Mouse (Mus musculus) CH12.LX (cell line): ENCODE data around the gene Scly. TPM values are rescaled to one million over a fixed set of nuclear protein-coding genes. Genes with fewer than 3 reads are reported as not detected.

Source experiments
- DNase-seq: peaks from one replicate; pipeline ENCODE4 v3.0.0-alpha.2; 2013; ENCODE audit errors: extremely low read depth
- H3K27ac ChIP-seq: 2 replicates; pipeline ENCODE4 v1.5.1; 2012; ENCODE audit warnings: low read depth, mild to moderate bottlenecking, control low read depth, moderate library complexity; ENCODE audit not compliant: insufficient read depth
- H3K27me3 ChIP-seq: replicated peaks from 2 replicates; pipeline ENCODE3; 2012; ENCODE audit warnings: inconsistent platforms
- H3K36me3 ChIP-seq, 2 experiments: replicated peaks in 1 of 2; 2 replicates each; pipeline versions ENCODE3 to v1.6.1; 2012; ENCODE audit warnings: inconsistent platforms in 1 of 2, low read length in 1 of 2, mild to moderate bottlenecking in 1 of 2, mixed read lengths in 1 of 2, moderate library complexity in 1 of 2; ENCODE audit not compliant: control insufficient read depth in 1 of 2, insufficient read depth in 1 of 2
- H3K4me1 ChIP-seq, 2 experiments: 2 replicates each; pipeline ENCODE4 v1.6.1; 2012; ENCODE audit warnings: inconsistent platforms in 1 of 2, moderate library complexity in 1 of 2; ENCODE audit not compliant: insufficient read depth in 2 of 2, control insufficient read depth in 1 of 2
- H3K4me2 ChIP-seq: 2 replicates; pipeline ENCODE4 v1.6.1; 2012; ENCODE audit warnings: low read depth, mild to moderate bottlenecking, control low read depth; ENCODE audit not compliant: poor library complexity, insufficient read depth, severe bottlenecking
- H3K4me3 ChIP-seq, 3 experiments: fragments of 150-350 bp in 1 of 3; sonication (generic) in 1 of 3; replicated peaks in 1 of 3; 2 replicates each; pipeline versions ENCODE3 to v1.5.1; 2011 to 2012; ENCODE audit warnings: low read depth in 2 of 3, low read length in 2 of 3, mild to moderate bottlenecking in 2 of 3, moderate library complexity in 2 of 3, control low read depth in 1 of 3, improper control_type of control experiment in 1 of 3, inconsistent platforms in 1 of 3, mixed read lengths in 1 of 3; ENCODE audit not compliant: poor library complexity in 1 of 3
- H3K79me2 ChIP-seq: replicated peaks from 2 replicates; pipeline ENCODE4 v1.6.1; 2012; ENCODE audit warnings: mild to moderate bottlenecking, moderate library complexity; ENCODE audit not compliant: control insufficient read depth, poor library complexity, insufficient read depth, severe bottlenecking; ENCODE audit errors: extremely low read depth
- H3K9ac ChIP-seq: 2 replicates; pipeline ENCODE4 v1.6.1; 2012; ENCODE audit warnings: low read depth, mild to moderate bottlenecking, control low read depth, moderate library complexity; ENCODE audit not compliant: insufficient read depth
- H3K9me3 ChIP-seq: replicated peaks from 2 replicates; pipeline ENCODE3; 2012; ENCODE audit warnings: low read length, inconsistent platforms, mixed read lengths
- CHD1 ChIP-seq: IDR thresholded peaks from 2 replicates; pipeline ENCODE4 v1.6.1; 2012; ENCODE audit warnings: low read depth, low read length, improper control_type of control experiment, inconsistent platforms
- CHD2 ChIP-seq: IDR thresholded peaks from 2 replicates; pipeline ENCODE4 v1.6.1; 2011; ENCODE audit warnings: low read length, improper control_type of control experiment
- E2F4 ChIP-seq: IDR thresholded peaks from 2 replicates; pipeline ENCODE4 v1.6.1; 2011; ENCODE audit warnings: low read depth, low read length, improper control_type of control experiment; ENCODE audit not compliant: insufficient replicate concordance
- ELF1 ChIP-seq: IDR thresholded peaks from 2 replicates; pipeline ENCODE4 v1.6.1; 2014; ENCODE audit warnings: low read depth, mild to moderate bottlenecking, inconsistent platforms, low read length, improper control_type of control experiment
- EP300 ChIP-seq: IDR thresholded peaks from 2 replicates; pipeline ENCODE4 v1.6.1; 2011; ENCODE audit warnings: low read length, improper control_type of control experiment
- ETS1 ChIP-seq: conservative IDR thresholded peaks from 2 replicates; pipeline ENCODE4 v1.6.1; 2012; ENCODE audit warnings: low read depth, mild to moderate bottlenecking, inconsistent platforms, low read length, improper control_type of control experiment, moderate library complexity
- GABPA ChIP-seq: IDR thresholded peaks from 2 replicates; pipeline ENCODE4 v1.6.1; 2012; ENCODE audit warnings: low read depth, low read length, improper control_type of control experiment, inconsistent platforms; ENCODE audit not compliant: insufficient replicate concordance
- HCFC1 ChIP-seq: IDR thresholded peaks from 2 replicates; pipeline ENCODE4 v1.6.1; 2012; ENCODE audit warnings: low read depth, mild to moderate bottlenecking, inconsistent platforms, low read length, improper control_type of control experiment
- IRF4 ChIP-seq: IDR thresholded peaks from 2 replicates; pipeline ENCODE4 v1.6.1; 2014; ENCODE audit warnings: low read depth, mild to moderate bottlenecking, inconsistent platforms, low read length, improper control_type of control experiment
- JUN ChIP-seq: IDR thresholded peaks from 2 replicates; pipeline ENCODE4 v1.6.1; 2011; ENCODE audit warnings: low read depth, mild to moderate bottlenecking, low read length, improper control_type of control experiment, moderate library complexity; ENCODE audit not compliant: insufficient read depth
- MAFK ChIP-seq: IDR thresholded peaks from 2 replicates; pipeline ENCODE4 v1.6.1; 2011; ENCODE audit warnings: low read length, improper control_type of control experiment; ENCODE audit not compliant: insufficient replicate concordance
- MAX ChIP-seq: IDR thresholded peaks from 2 replicates; pipeline ENCODE4 v1.6.1; 2011; ENCODE audit warnings: low read length, improper control_type of control experiment
- MEF2A ChIP-seq: IDR thresholded peaks from 2 replicates; pipeline ENCODE4 v1.6.1; 2014; ENCODE audit warnings: low read depth, mild to moderate bottlenecking, inconsistent platforms, low read length, improper control_type of control experiment, borderline replicate concordance
- NELFE ChIP-seq: IDR thresholded peaks from 2 replicates; pipeline ENCODE4 v1.6.1; 2011; ENCODE audit warnings: low read depth, low read length, improper control_type of control experiment
- NRF1 ChIP-seq: IDR thresholded peaks from 2 replicates; pipeline ENCODE4 v1.6.1; 2014; ENCODE audit warnings: low read depth, mild to moderate bottlenecking, inconsistent platforms, low read length, improper control_type of control experiment, moderate library complexity
- PAX5 ChIP-seq: IDR thresholded peaks from 2 replicates; pipeline ENCODE4 v1.6.1; 2012; ENCODE audit warnings: low read length, inconsistent platforms, mixed read lengths
- POLR2A ChIP-seq: IDR thresholded peaks from 2 replicates; pipeline ENCODE4 v1.6.1; 2011; ENCODE audit warnings: low read depth, mild to moderate bottlenecking, improper control_type of control experiment, low read length
- POLR2AphosphoS2 ChIP-seq: IDR thresholded peaks from 2 replicates; pipeline ENCODE4 v1.6.1; 2011; ENCODE audit warnings: low read depth, low read length, improper control_type of control experiment
- SIN3A ChIP-seq: IDR thresholded peaks from 2 replicates; pipeline ENCODE4 v1.6.1; 2012; ENCODE audit warnings: low read length, improper control_type of control experiment, inconsistent platforms
- SMC3 ChIP-seq: IDR thresholded peaks from 2 replicates; pipeline ENCODE4 v1.6.1; 2011; ENCODE audit warnings: low read depth, low read length, improper control_type of control experiment
- TCF12 ChIP-seq: IDR thresholded peaks from 2 replicates; pipeline ENCODE4 v1.6.1; 2014; ENCODE audit warnings: low read depth, mild to moderate bottlenecking, inconsistent platforms, low read length, improper control_type of control experiment
- UBTF ChIP-seq: IDR thresholded peaks from 2 replicates; pipeline ENCODE4 v1.6.1; 2012; ENCODE audit warnings: low read depth, mild to moderate bottlenecking, inconsistent platforms, low read length, improper control_type of control experiment, moderate library complexity
- USF1 ChIP-seq: IDR thresholded peaks from 2 replicates; pipeline ENCODE4 v1.6.1; 2014; ENCODE audit warnings: low read depth, mild to moderate bottlenecking, inconsistent platforms, low read length, improper control_type of control experiment
- ZKSCAN1 ChIP-seq: IDR thresholded peaks from 2 replicates; pipeline ENCODE4 v1.6.1; 2012; ENCODE audit warnings: low read depth, inconsistent platforms, low read length, improper control_type of control experiment, borderline replicate concordance
- dilution Hi-C: fragments of 300-500 bp; cut with MboI; formaldehyde crosslinking; loops from 2 replicates; pipeline ENCODE4 v1.14.3; 2020; ENCODE audit warnings: low sequenced_read_pairs; ENCODE audit not compliant: extremely low pct_unique_long_range_greater_than_20kb, extremely low pct_ligation_motif_present
- in situ Hi-C: fragments of 300-500 bp; cut with MboI; formaldehyde crosslinking; loops from 3 replicates; pipeline ENCODE4 v1.14.3; 2019; ENCODE audit warnings: low sequenced_read_pairs, low pct_ligation_motif_present, low pct_unique_long_range_greater_than_20kb, mixed read lengths
- polyA plus RNA-seq: library from polyadenylated mRNA; unstranded; fragments of >175 nt; gene quantifications from 2 replicates; pipeline ENCODE4 v1.2.1, GENCODE M21; 2012; ENCODE audit warnings: low read depth; ENCODE audit not compliant: insufficient read length
- total RNA-seq, 2 experiments: library from RNA; depleted of rRNA; stranded (reverse); fragments of 300-350 nt in 1 of 2; fragments of >200 nt in 1 of 2; gene quantifications; 2 replicates each; pipeline ENCODE4 v1.2.3; 2012 to 2014

The Scly gene
- total and polyA plus RNA-seq, 3 experiments: 15.8 to 71.2 (median 25.6) TPM

- H3K4me1 ChIP-seq: peaks cover 0 to 4% of the 10 kb centered on the region in 2 experiments; a peak in 1 of 4 replicates
- H3K4me2 ChIP-seq: no peak overlapping the region
- no peaks in the 10 kb centered on the region for H3K79me2 ChIP-seq
- H3K27me3 ChIP-seq: no peaks in the 10 kb centered on the region
- H3K4me3 ChIP-seq: no peak overlapping the region
- no peaks in the 10 kb centered on the region for H3K9me3 ChIP-seq
- in situ Hi-C loops: no loop called here
- no peak overlapping the region for H3K27ac ChIP-seq
- no peak for DNase-seq
- peaks cover 13 to 68% of the 10 kb centered on the region in 2 experiments for H3K36me3 ChIP-seq
- TF ChIP-seq MAFK (no peak), SMC3 (no peak), SIN3A (no peak), IRF4 (no peak), MEF2A (no peak), ZKSCAN1 (no peak), MAX (no peak), CHD2 (no peak), EP300 (no peak), UBTF (no peak), POLR2AphosphoS2 (no peak), POLR2A (no peak)
- H3K9ac ChIP-seq: no peak overlapping the region
- dilution Hi-C loops: no loop called here
Observed at GRCm38 (mm10) chr1:91292101-91292825, 5.9 kb upstream of the Scly start.

- no peak overlapping the region for H3K4me3 ChIP-seq
- H3K9me3 ChIP-seq: no peaks in the 10 kb centered on the region
- H3K27me3 ChIP-seq: no peaks in the 10 kb centered on the region
- no peak overlapping the region for H3K27ac ChIP-seq
- peaks cover 5 to 16% of the 10 kb centered on the region in 2 experiments for H3K4me1 ChIP-seq
- peaks cover 4 to 40% of the 10 kb centered on the region in 2 experiments for H3K36me3 ChIP-seq
- H3K9ac ChIP-seq: no peak overlapping the region
- H3K79me2 ChIP-seq: peaks cover 4% of the 10 kb centered on the region; the same call in 1 of the 2 replicates
- dilution Hi-C loops: no loop called here
- TF ChIP-seq MEF2A (no peak), PAX5 (no peak), ZKSCAN1 (no peak), TCF12 (no peak), HCFC1 (no peak), JUN (no peak), NELFE (no peak), CHD1 (no peak), SIN3A (no peak), GABPA (no peak), NRF1 (no peak), ETS1 (no peak), MAFK (no peak), USF1 (no peak), E2F4 (no peak), ELF1 (no peak)
- no peak for DNase-seq
- in situ Hi-C loops: no loop called here
- H3K4me2 ChIP-seq: no peak overlapping the region
Observed at GRCm38 (mm10) chr1:91295544-91295943, 2.6 kb upstream of the Scly start.
